Mouse (Mus musculus) hindbrain, embryonic 11.5 days (tissue): ENCODE data around the gene B4galnt4. TPM values are rescaled to one million over a fixed set of nuclear protein-coding genes. Genes with fewer than 3 reads are reported as not detected.

Source experiments
- ATAC-seq: fragments of 200-750 bp; cut with Nextera tagmentation; 2 replicates; pipeline ENCODE4 v1.8.0; 2017; ENCODE audit warnings: mild to moderate bottlenecking, moderate TSS enrichment, moderate library complexity; ENCODE audit not compliant: low FRiP score
- DNase-seq: peaks from one replicate; pipeline ENCODE4 v3.0.0-alpha.2; 2015; ENCODE audit warnings: low spot score
- H3K27ac ChIP-seq: fragments of 300-500 bp; sonication (generic); 2 replicates; pipeline ENCODE4 v1.5.1; 2014; ENCODE audit warnings: mild to moderate bottlenecking, low read depth, low read length
- H3K27me3 ChIP-seq: fragments of 300-500 bp; sonication (generic); 2 replicates; pipeline ENCODE4 v1.6.1; 2014; ENCODE audit warnings: mild to moderate bottlenecking, low read length, moderate library complexity, mixed read lengths; ENCODE audit not compliant: control insufficient read depth, insufficient read depth
- H3K36me3 ChIP-seq: fragments of 300-500 bp; sonication (generic); 2 replicates; pipeline ENCODE4 v1.6.1; 2014; ENCODE audit warnings: mild to moderate bottlenecking, low read length, moderate library complexity, mixed read lengths; ENCODE audit not compliant: control insufficient read depth, insufficient read depth
- H3K4me1 ChIP-seq: fragments of 300-500 bp; sonication (generic); replicated peaks from 2 replicates; pipeline ENCODE4 v1.6.1; 2014; ENCODE audit warnings: low read length, mixed read lengths; ENCODE audit not compliant: control insufficient read depth, insufficient read depth
- H3K4me2 ChIP-seq: fragments of 300-500 bp; sonication (generic); replicated peaks from 2 replicates; pipeline ENCODE4 v1.6.1; 2014; ENCODE audit warnings: mild to moderate bottlenecking, low read depth, low read length
- H3K4me3 ChIP-seq: fragments of 300-500 bp; sonication (generic); 2 replicates; pipeline ENCODE4 v1.5.1; 2014; ENCODE audit warnings: low read depth, low read length
- H3K9ac ChIP-seq: fragments of 300-500 bp; sonication (generic); 2 replicates; pipeline ENCODE4 v1.6.1; 2014; ENCODE audit warnings: low read depth, low read length
- H3K9me3 ChIP-seq: fragments of 300-500 bp; sonication (generic); 2 replicates; pipeline ENCODE4 v1.6.1; 2016; ENCODE audit warnings: low read length; ENCODE audit not compliant: control insufficient read depth
- WGBS: fragments of 180-500 bp; shearing (Covaris S2); extraction: QIAGEN DNeasy Blood & Tissue Kit; methylation state at CpG from one replicate; pipeline ENCODE4 v1.1.7; 2014; 5-methylcytosine and 5-hydroxymethylcytosine counted together
- polyA plus RNA-seq: library from polyadenylated mRNA; unstranded; fragments of >200 nt; fragmentation: Nextera tagmentation; extraction: Ambion mirVana; gene quantifications from 2 replicates; pipeline ENCODE4 v1.2.1, GENCODE M21; 2014

Gene B4galnt4
- polyA plus RNA-seq, 1 experiment from 2014 or later, result 18.1 TPM

- H3K27me3 ChIP-seq, result no peaks in the 10 kb centered on the region
- H3K4me2 ChIP-seq, result no peak overlapping the region
- DNase-seq (no peak), ATAC-seq (no peak)
- no peaks in the 10 kb centered on the region for H3K9me3 ChIP-seq
- H3K4me1 ChIP-seq, result 0 out of 2 replicates have a peak, but pooled peaks cover 10% of the 10 kb centered on the region
- no peak overlapping the region for H3K4me3 ChIP-seq
- no peak overlapping the region for H3K27ac ChIP-seq
- 86% methylated on average over 7 of the region's 7 CpGs for WGBS
- peaks cover 11% of the 10 kb centered on the region for H3K36me3 ChIP-seq
- H3K9ac ChIP-seq, result no peak overlapping the region
These were observed 1.6 kb downstream of the B4galnt4 start for GRCm38 (mm10) chr7:141062525-141062924.

GRCm38 (mm10) chr7:141063353-141063752 lies 2.4 kb downstream of the B4galnt4 start:
- Histone ChIP-seq H3K36me3 (peaks cover 11% of the 10 kb centered on the region), H3K4me3 (no peak overlapping the region), H3K4me1 (0 out of 2 replicates have a peak, but pooled peaks cover 10% of the 10 kb centered on the region), H3K27ac (no peak overlapping the region), H3K9ac (no peak overlapping the region), H3K9me3 (no peaks in the 10 kb centered on the region), H3K4me2 (no peak overlapping the region), H3K27me3 (no peaks in the 10 kb centered on the region)
- DNase-seq, result no peak
- no peak for ATAC-seq
- WGBS, result 91% methylated on average over 3 of the region's 3 CpGs

GRCm38 (mm10) chr7:141064175-141064574 lies 3.3 kb downstream of the B4galnt4 start:
- DNase-seq (no peak), ATAC-seq (no peak)
- Histone ChIP-seq H3K36me3 (peaks cover 11% of the 10 kb centered on the region), H3K4me2 (no peak overlapping the region), H3K27me3 (no peaks in the 10 kb centered on the region), H3K9ac (no peak overlapping the region), H3K27ac (no peak overlapping the region), H3K4me3 (no peak overlapping the region), H3K9me3 (no peaks in the 10 kb centered on the region), H3K4me1 (0 out of 2 replicates have a peak, but pooled peaks cover 10% of the 10 kb centered on the region)
- WGBS, result 88% methylated on average over 7 of the region's 7 CpGs

GRCm38 (mm10) chr7:141064576-141064975 lies 3.7 kb downstream of the B4galnt4 start:
- H3K27me3 ChIP-seq, result no peaks in the 10 kb centered on the region
- DNase-seq, result no peak
- H3K36me3 ChIP-seq, result peaks cover 11% of the 10 kb centered on the region
- no peaks in the 10 kb centered on the region for H3K9me3 ChIP-seq
- H3K4me3 ChIP-seq, result no peak overlapping the region
- H3K27ac ChIP-seq, result no peak overlapping the region
- no peak overlapping the region for H3K9ac ChIP-seq
- no peak overlapping the region for H3K4me2 ChIP-seq
- 90% methylated on average over 7 of the region's 7 CpGs for WGBS
- 0 out of 2 replicates have a peak, but pooled peaks cover 10% of the 10 kb centered on the region for H3K4me1 ChIP-seq
- no peak for ATAC-seq

DNA sequence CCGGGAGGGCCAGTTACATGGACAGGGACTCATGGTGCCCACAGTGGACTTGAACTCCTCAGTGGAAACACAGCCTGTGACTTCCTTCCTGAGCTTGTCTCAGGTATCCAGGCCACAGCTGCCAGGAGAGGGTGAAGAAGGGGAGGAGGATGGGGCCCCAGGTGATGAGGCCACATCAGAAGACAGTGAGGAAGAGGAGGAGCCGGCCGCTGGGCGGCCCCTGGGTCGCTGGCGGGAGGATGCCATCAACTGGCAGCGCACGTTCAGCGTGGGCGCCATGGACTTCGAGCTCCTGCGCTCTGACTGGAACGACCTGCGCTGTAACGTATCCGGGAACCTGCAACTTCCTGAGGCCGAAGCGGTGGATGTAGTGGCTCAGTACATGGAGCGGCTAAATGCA lies 7.4 kb downstream of the B4galnt4 start:
- Histone ChIP-seq H3K27ac (no peak overlapping the region), H3K9ac (no peak overlapping the region), H3K4me1 (no peaks in the 10 kb centered on the region), H3K27me3 (peaks cover 16% of the 10 kb centered on the region), H3K4me2 (no peak overlapping the region), H3K4me3 (no peak overlapping the region), H3K9me3 (no peaks in the 10 kb centered on the region), H3K36me3 (peaks cover 11% of the 10 kb centered on the region)
- WGBS, result 76% methylated on average over 19 of the region's 19 CpGs
- ATAC-seq, result no peak
- no peak for DNase-seq

- Histone ChIP-seq H3K27ac (no peak overlapping the region), H3K4me3 (peak overlapping the region; percentile 28), H3K9me3 (no peaks in the 10 kb centered on the region), H3K9ac (peak overlapping the region; percentile 46; the same call in 1 of the 2 replicates), H3K36me3 (peaks cover 3% of the 10 kb centered on the region; the same call in 1 of the 2 replicates), H3K4me1 (no peaks in the 10 kb centered on the region), H3K4me2 (peak overlapping the region; percentile 65), H3K27me3 (peaks cover 16% of the 10 kb centered on the region)
- WGBS, result 1% methylated on average over 51 of the region's 51 CpGs
- ATAC-seq (peak; percentile 59), DNase-seq (peak; percentile 92)
These were observed 9.4 kb downstream of the B4galnt4 start for GRCm38 (mm10) chr7:141070058-141070862.

DNA sequence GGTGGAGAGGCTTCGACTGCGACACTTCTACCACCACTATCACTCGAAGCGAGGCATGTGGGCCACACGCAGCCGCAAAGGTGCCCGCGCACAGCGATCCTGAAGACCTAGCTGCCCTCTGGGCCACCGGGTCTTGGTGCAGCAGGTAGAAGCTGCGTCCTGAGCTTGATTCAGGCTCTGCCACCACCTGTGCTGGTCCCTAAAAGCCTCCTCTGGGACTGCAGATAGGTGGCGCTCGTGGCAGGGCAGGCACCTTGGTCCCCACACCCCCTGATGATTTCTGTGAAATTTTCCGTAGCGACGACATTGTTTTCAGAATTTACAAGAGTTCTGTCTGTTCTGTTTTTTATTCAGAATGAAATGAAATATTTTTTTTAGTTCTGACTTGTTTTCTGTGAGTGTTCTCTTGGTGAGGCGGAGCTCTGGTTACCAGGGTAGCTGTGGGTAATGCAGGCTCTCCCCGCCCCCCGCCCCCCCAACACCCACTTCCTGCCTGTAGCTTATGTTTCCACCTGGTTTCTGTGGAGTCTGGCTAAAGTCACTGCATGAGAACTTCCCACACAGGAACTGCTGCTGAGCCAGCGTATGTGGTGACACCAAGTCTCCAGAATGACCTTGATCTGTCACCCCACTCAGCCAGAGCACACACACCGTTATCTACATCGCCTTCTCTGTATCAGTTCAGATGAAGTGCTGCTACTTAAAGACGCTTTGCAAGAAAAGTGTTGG lies 11.3 kb downstream of the B4galnt4 start:
- no peaks in the 10 kb centered on the region for H3K36me3 ChIP-seq
- H3K9ac ChIP-seq, result no peak overlapping the region
- DNase-seq (peak; percentile 32), ATAC-seq (no peak)
- H3K9me3 ChIP-seq, result no peaks in the 10 kb centered on the region
- H3K27ac ChIP-seq, result no peak overlapping the region
- 33% methylated on average over 23 of the region's 23 CpGs for WGBS
- no peaks in the 10 kb centered on the region for H3K4me1 ChIP-seq
- no peak overlapping the region for H3K4me2 ChIP-seq
- no peak overlapping the region for H3K4me3 ChIP-seq
- H3K27me3 ChIP-seq, result peaks cover 16% of the 10 kb centered on the region

GRCm38 (mm10) chr7:141073782-141074181 lies 12.9 kb downstream of the B4galnt4 start:
- Histone ChIP-seq H3K9me3 (no peaks in the 10 kb centered on the region), H3K27me3 (peaks cover 16% of the 10 kb centered on the region), H3K36me3 (no peaks in the 10 kb centered on the region), H3K4me2 (no peak overlapping the region), H3K27ac (no peak overlapping the region), H3K4me1 (no peaks in the 10 kb centered on the region), H3K9ac (no peak overlapping the region), H3K4me3 (no peak overlapping the region)
- DNase-seq (no peak), ATAC-seq (no peak)
- 89% methylated on average over 4 of the region's 4 CpGs for WGBS
